Mouse (Mus musculus): ENCODE measurements at regions not wholly inside any gene's neighbourhood (a gene's known extent, or its start where the extent isn't known, plus 50 kb on each side); places are given as distances from the start of the nearest gene placed in this dataset.

- DNase-seq (ENCODE audit: low spot score), result no peak
Observed at GRCm38 (mm10) chr12:25382961-25383360, 286.0 kb upstream of the Id2 start.

- DNase-seq (ENCODE audit: low spot score), result no peak
Observed at GRCm38 (mm10) chr12:25382475-25382874, 285.5 kb upstream of the Id2 start.

GRCm38 (mm10) chr12:25381619-25382018 is 284.7 kb upstream of the Id2 start:
- no peak for DNase-seq (ENCODE audit: low spot score)

DNA sequence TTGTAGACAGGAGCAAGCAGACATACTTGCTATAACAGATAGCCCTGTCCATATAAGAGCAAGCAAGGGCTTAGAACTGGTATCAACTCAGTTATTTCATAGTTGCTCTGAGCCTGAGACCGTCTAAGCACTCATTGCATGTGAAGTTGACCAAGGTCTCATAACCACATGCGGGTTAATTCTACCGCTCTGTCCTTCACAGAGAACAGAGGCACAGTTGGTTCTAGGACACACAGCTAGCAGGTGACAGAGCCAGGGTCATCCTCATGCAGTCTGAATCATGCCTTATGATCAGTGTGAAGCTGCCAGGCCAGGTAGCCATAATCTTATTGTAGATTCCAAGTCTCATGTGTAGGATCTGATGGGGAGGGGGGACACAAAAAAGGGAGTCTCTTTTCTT is 283.1 kb upstream of the Id2 start:
- DNase-seq (ENCODE audit: low spot score), result no peak

- DNase-seq (ENCODE audit: low spot score), result no peak
Observed at GRCm38 (mm10) chr12:25379016-25379415, 282.1 kb upstream of the Id2 start.

DNA sequence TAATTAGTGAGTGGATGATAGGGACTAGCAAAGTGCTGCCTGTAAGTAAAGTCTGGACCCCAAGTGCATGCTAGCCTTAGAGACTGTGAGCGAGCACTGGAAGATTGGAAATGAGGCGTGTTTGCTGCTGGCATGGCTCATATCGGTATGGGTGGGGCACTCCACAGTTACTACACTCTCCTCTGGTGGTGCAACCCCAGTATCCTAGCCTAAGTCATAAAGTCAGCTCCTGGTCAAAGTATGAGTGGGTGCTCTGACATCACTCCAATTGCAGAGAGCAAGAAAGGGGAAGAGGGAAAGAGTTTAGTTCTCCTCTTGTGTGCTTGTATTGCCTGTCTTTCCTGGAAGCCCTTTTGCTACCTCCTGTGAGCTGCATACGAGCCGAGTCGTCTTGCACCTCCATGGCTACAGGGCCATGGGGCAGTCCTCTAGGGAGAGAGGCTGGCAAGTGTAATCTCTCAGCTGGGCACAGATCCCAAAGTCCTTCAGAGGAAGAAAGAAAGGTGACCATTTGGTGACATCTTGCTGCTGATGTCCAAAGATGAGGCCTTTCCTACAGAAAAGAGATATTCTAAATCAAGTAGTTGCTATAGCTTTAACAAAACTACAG is 281.2 kb upstream of the Id2 start:
- no peak for DNase-seq (ENCODE audit: low spot score)

GRCm38 (mm10) chr12:25376451-25376850 is 279.5 kb upstream of the Id2 start:
- DNase-seq (ENCODE audit: low spot score), result no peak

DNA sequence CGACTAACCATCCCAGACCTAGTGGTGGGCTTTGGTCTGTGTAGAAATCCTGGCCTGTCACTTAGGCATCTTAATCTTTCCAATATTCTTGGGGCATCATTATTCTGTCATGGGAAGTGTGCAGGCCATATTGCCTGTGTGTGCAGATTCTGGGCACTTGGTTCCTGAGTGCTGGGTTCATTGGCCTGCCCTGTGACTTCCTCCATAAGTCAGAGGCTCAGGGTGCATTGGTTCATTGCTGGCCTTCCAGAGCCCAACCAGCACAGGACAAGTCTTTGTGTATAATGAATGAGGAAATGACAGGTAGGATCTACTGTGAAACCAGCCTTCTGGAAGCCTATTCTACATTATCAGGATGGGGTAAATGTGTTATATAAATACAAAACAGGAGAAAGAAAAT is 270.6 kb upstream of the Id2 start:
- DNase-seq (ENCODE audit: low spot score), result no peak

GRCm38 (mm10) chr12:25365600-25366267 is 268.8 kb upstream of the Id2 start:
- DNase-seq (ENCODE audit: low spot score), result no peak

GRCm38 (mm10) chr12:25364966-25365568 is 268.1 kb upstream of the Id2 start:
- no peak for DNase-seq (ENCODE audit: low spot score)

GRCm38 (mm10) chr12:25363839-25364238 is 266.9 kb upstream of the Id2 start:
- no peak for DNase-seq (ENCODE audit: low spot score)

GRCm38 (mm10) chr12:25363341-25363740 is 266.4 kb upstream of the Id2 start:
- DNase-seq (ENCODE audit: low spot score), result no peak

GRCm38 (mm10) chr12:25362771-25363170 is 265.8 kb upstream of the Id2 start:
- no peak for DNase-seq (ENCODE audit: low spot score)

- DNase-seq (ENCODE audit: low spot score), result no peak
Observed at GRCm38 (mm10) chr12:25360726-25361125, 263.8 kb upstream of the Id2 start.

GRCm38 (mm10) chr12:25359931-25360330 is 263.0 kb upstream of the Id2 start:
- DNase-seq (ENCODE audit: low spot score), result no peak

DNA sequence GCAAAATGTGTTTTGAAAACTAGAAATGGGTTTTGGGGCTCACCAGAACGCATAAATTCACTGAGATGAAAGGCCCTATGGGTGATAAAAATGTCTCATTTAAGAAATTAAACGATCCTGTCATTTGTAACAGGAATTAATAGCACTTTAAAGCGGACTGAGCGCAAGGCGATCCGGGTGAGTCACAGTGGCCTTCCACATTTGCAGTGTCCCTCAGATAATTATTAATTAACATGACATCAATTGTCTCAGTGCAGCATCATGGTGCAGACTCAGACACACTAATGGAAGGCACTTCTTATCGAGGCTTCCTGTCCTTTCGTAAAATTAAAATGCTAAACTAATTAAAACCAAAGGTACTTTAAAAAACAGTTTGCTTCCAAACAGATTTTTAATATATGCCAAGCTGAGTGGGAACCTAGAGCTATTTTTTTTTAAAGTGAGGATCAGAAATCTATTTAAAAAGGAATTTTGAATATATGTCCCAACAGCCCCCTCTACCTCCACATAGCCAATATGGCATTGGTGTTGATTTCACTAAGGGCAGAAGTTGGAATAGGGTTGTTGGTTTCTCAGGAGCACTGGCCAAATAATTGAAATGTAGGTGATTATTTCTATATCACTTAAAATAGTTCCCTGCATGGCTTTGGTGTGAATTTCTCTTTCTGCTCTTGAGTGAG is 262.0 kb upstream of the Id2 start:
- no peak for DNase-seq (ENCODE audit: low spot score)

DNA sequence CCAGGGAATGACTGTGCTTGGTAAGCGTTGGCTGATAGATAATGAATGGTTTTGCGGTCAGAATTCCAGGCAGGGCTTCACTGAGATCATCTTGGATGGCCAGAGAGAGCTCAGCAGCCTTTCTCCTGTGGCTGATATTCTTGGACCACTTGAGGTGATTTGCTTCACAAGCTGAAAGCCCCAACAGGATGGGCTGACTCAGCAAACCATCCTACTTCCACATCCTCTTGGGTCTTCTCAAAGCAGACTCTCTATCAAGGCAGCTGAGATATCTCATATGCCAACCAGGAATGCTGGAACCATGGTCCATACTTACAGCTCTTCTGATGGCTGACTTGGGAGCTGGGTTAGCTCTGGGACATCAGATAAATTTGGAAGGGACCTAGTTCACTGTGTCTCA is 259.8 kb upstream of the Id2 start:
- DNase-seq (ENCODE audit: low spot score), result no peak

- no peak for DNase-seq (ENCODE audit: low spot score)
Observed at GRCm38 (mm10) chr12:25355217-25355616, 258.3 kb upstream of the Id2 start.

- DNase-seq (ENCODE audit: low spot score), result no peak
Observed at GRCm38 (mm10) chr12:25353402-25353896, 256.5 kb upstream of the Id2 start.

- DNase-seq (ENCODE audit: low spot score), result no peak
Observed at GRCm38 (mm10) chr12:25352160-25352559, 255.2 kb upstream of the Id2 start.

- no peak for DNase-seq (ENCODE audit: low spot score)
Observed at GRCm38 (mm10) chr12:25344354-25344753, 247.4 kb upstream of the Id2 start.

DNA sequence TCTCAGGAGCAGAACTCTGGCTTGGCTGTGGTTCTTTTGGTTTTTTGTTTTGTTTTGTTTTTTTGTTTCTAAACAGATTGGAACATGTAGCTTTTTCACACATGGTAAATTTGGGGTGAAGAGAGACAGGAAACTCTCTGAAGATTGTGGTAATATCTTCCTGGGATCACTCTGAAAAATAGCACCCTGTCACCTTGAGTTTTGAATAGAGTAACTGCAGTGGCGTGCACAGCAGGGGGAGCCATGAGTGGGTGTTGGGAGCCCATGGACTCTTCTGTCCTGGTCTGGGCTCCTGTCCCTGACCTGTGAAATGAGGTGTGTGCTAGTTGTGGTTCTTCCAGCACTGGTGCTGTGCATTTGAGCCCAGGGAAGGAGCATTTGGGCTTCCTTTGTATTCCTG is 241.8 kb upstream of the Id2 start:
- no peak for DNase-seq (ENCODE audit: low spot score)

GRCm38 (mm10) chr12:25335930-25336329 is 239.0 kb upstream of the Id2 start:
- DNase-seq (ENCODE audit: low spot score), result no peak
